Mouse (Mus musculus): ENCODE measurements around the gene Bcat1. TPM values are rescaled to one million over a fixed set of nuclear protein-coding genes. Genes with fewer than 3 reads are reported as not detected.

Bcat1 gene
- 100 to 1,000 TPM in 1 of 2 experiments, 10 to 100 TPM in 1; 89.6 to 103 TPM for total RNA-seq (2021)

- DNase-seq (ENCODE audit: extremely low spot score in 1 of 2, low spot score in 1 of 2), result peak; percentile 16 to 19
Measured at GRCm38 (mm10) chr6:145075548-145076224, at the start of gene Bcat1. TSS of gene Bcat1 (minus strand) at chr6:145076184.

GRCm38 (mm10) chr6:145125591-145126113 is 49.7 kb upstream of the Bcat1 start:
- DNase-seq (ENCODE audit: extremely low spot score in 1 of 2, low spot score in 1 of 2), result peak in 1 of 2 experiments; percentile 4

GRCm38 (mm10) chr6:145124621-145125020 is 48.6 kb upstream of the Bcat1 start:
- no peak for DNase-seq (ENCODE audit: extremely low spot score in 1 of 2, low spot score in 1 of 2)

- DNase-seq (ENCODE audit: extremely low spot score in 1 of 2, low spot score in 1 of 2), result no peak
Measured at GRCm38 (mm10) chr6:145123136-145124060, 47.4 kb upstream of the Bcat1 start.

- DNase-seq (ENCODE audit: extremely low spot score in 1 of 2, low spot score in 1 of 2), result no peak
Measured at GRCm38 (mm10) chr6:145122423-145123059, 46.6 kb upstream of the Bcat1 start.

GRCm38 (mm10) chr6:145121590-145122420 is 45.8 kb upstream of the Bcat1 start:
- no peak for DNase-seq (ENCODE audit: extremely low spot score in 1 of 2, low spot score in 1 of 2)

GRCm38 (mm10) chr6:145120787-145121589 is 45.0 kb upstream of the Bcat1 start:
- no peak for DNase-seq (ENCODE audit: extremely low spot score in 1 of 2, low spot score in 1 of 2)

- DNase-seq (ENCODE audit: extremely low spot score in 1 of 2, low spot score in 1 of 2), result no peak
Measured at GRCm38 (mm10) chr6:145120086-145120485, 44.1 kb upstream of the Bcat1 start.

GRCm38 (mm10) chr6:145116098-145116672 is 40.2 kb upstream of the Bcat1 start:
- no peak for DNase-seq (ENCODE audit: extremely low spot score in 1 of 2, low spot score in 1 of 2)

- no peak for DNase-seq (ENCODE audit: extremely low spot score in 1 of 2, low spot score in 1 of 2)
Measured at GRCm38 (mm10) chr6:145115476-145116097, 39.6 kb upstream of the Bcat1 start, which contains the start of gene Lrmp. TSS of gene Lrmp (plus strand) at chr6:145115653.

- no peak for DNase-seq (ENCODE audit: extremely low spot score in 1 of 2, low spot score in 1 of 2)
Measured at GRCm38 (mm10) chr6:145114561-145114960, 38.6 kb upstream of the Bcat1 start.

GRCm38 (mm10) chr6:145112865-145113264 is 36.9 kb upstream of the Bcat1 start:
- no peak for DNase-seq (ENCODE audit: extremely low spot score in 1 of 2, low spot score in 1 of 2)

GRCm38 (mm10) chr6:145110786-145111185 is 34.8 kb upstream of the Bcat1 start:
- DNase-seq (ENCODE audit: extremely low spot score in 1 of 2, low spot score in 1 of 2), result no peak

GRCm38 (mm10) chr6:145106163-145106842 is 30.3 kb upstream of the Bcat1 start:
- no peak for DNase-seq (ENCODE audit: extremely low spot score in 1 of 2, low spot score in 1 of 2)

- no peak for DNase-seq (ENCODE audit: extremely low spot score in 1 of 2, low spot score in 1 of 2)
Measured at GRCm38 (mm10) chr6:145105439-145105838, 29.5 kb upstream of the Bcat1 start.

- DNase-seq (ENCODE audit: extremely low spot score in 1 of 2, low spot score in 1 of 2), result no peak
Measured at GRCm38 (mm10) chr6:145104241-145104939, 28.4 kb upstream of the Bcat1 start.

GRCm38 (mm10) chr6:145100923-145101322 is 24.9 kb upstream of the Bcat1 start:
- no peak for DNase-seq (ENCODE audit: extremely low spot score in 1 of 2, low spot score in 1 of 2)
